Mouse (Mus musculus) splenic B cell, adult 2 months (primary cell): ENCODE measurements at regions not wholly inside any gene's neighbourhood (a gene's known extent, or its start where the extent isn't known, plus 50 kb on each side); places are given as distances from the start of the nearest gene placed in this dataset.

Experiments used
- DNase-seq: peaks from one replicate; pipeline ENCODE4 v3.0.0-alpha.2; 2011; ENCODE audit warnings: low read depth, low spot score
- H3K27me3 ChIP-seq: 2 replicates; pipeline ENCODE4 v1.6.1; 2012; ENCODE audit warnings: mild to moderate bottlenecking, low read length, moderate library complexity, mixed read lengths; ENCODE audit not compliant: control insufficient read depth, poor library complexity, insufficient read depth, severe bottlenecking
- H3K36me3 ChIP-seq: 2 replicates; pipeline ENCODE4 v1.6.1; 2012; ENCODE audit warnings: mild to moderate bottlenecking, low read length, moderate library complexity, mixed read lengths; ENCODE audit not compliant: control insufficient read depth, poor library complexity, insufficient read depth, severe bottlenecking

DNA sequence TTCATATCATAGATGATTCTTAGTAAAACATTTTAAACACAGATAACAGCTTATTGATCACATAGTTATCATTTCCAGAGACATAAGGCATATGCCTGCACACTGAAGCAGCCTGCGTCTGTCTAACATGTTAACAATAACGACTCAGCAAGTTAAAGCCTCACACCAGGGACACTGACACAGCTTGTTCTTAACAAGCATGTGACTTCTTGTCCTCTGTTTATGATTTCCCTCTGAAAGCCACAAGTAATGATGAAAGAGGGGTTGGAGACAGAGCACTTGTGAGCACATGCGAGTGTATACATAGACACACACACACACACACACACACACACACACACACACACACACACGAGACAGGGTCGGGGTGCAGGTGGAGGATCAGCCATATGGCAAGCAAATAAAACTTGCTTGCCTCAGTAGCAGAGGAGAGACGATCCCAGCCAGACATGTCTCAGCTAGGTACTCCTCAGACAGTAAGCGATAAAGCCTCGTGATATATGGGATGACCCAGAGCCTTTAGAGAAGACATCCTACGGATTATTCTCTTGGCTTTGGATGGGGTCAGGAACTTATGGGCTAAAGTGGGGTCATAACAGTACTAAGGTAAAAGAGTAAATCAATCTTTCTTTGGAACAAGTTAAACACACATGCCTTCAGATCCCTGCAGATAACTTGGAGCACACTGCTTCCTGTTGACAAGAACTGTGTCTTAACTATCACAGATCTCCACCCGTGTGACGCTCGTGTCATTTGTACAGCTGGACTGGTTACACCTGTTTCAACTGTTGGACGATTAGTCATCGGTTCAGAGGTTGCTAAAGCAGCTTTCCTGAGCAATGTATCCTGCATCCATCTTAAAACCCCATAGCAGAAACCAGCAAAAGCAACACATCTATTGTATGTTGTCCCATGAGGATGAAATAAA lies 51.4 kb upstream of the Ralgps2 start:
- peak; percentile 39 for DNase-seq
- no peaks in the 10 kb centered on the region for H3K36me3 ChIP-seq

GRCm38 (mm10) chr1:156990112-156990511 lies 50.7 kb upstream of the Ralgps2 start:
- DNase-seq, result peak; percentile 80
- no peaks in the 10 kb centered on the region for H3K36me3 ChIP-seq
- H3K27me3 ChIP-seq, result no peaks in the 10 kb centered on the region

More for the DNA sequence above, 51.4 kb upstream of the Ralgps2 start:
- H3K27me3 ChIP-seq, result no peaks in the 10 kb centered on the region

- no peaks in the 10 kb centered on the region for H3K27me3 ChIP-seq
- H3K36me3 ChIP-seq, result no peaks in the 10 kb centered on the region
- DNase-seq, result peak; percentile 29
Observed at GRCm38 (mm10) chr1:156989149-156989785, 49.8 kb upstream of the Ralgps2 start.
